Mouse (Mus musculus) liver, embryonic 12.5 days (tissue): ENCODE measurements around the gene Map7. TPM values are rescaled to one million over a fixed set of nuclear protein-coding genes. Genes with fewer than 3 reads are reported as not detected.
A peak's percentile ranks its signal among the peaks of the same experiment; 100 is the strongest.

Source experiments
- ATAC-seq: fragments of 200-750 bp; cut with Nextera tagmentation; 2 replicates; pipeline ENCODE4 v1.8.0; 2017; ENCODE audit warnings: moderate number of reproducible peaks, mild to moderate bottlenecking, moderate library complexity
- H3K27ac ChIP-seq: fragments of 300-500 bp; sonication (generic); 2 replicates; pipeline ENCODE4 v1.5.1; 2016; ENCODE audit warnings: mild to moderate bottlenecking
- H3K27me3 ChIP-seq: fragments of 300-500 bp; sonication (generic); replicated peaks from 2 replicates; pipeline ENCODE4 v1.6.1; 2016; ENCODE audit warnings: mild to moderate bottlenecking, moderate library complexity
- H3K36me3 ChIP-seq: fragments of 300-500 bp; sonication (generic); 2 replicates; pipeline ENCODE4 v1.6.1; 2016; ENCODE audit warnings: mild to moderate bottlenecking, moderate library complexity
- H3K4me1 ChIP-seq: fragments of 300-500 bp; sonication (generic); 2 replicates; pipeline ENCODE4 v1.6.1; 2016
- H3K4me2 ChIP-seq: fragments of 300-500 bp; sonication (generic); 2 replicates; pipeline ENCODE4 v1.6.1; 2016; ENCODE audit warnings: mild to moderate bottlenecking, moderate library complexity
- H3K4me3 ChIP-seq: fragments of 300-500 bp; sonication (generic); 2 replicates; pipeline ENCODE4 v1.5.1; 2016; ENCODE audit warnings: mild to moderate bottlenecking, moderate library complexity
- H3K9ac ChIP-seq: fragments of 300-500 bp; sonication (generic); 2 replicates; pipeline ENCODE4 v1.6.1; 2016; ENCODE audit warnings: mild to moderate bottlenecking, moderate library complexity
- H3K9me3 ChIP-seq: fragments of 300-500 bp; sonication (generic); replicated peaks from 2 replicates; pipeline ENCODE4 v1.6.1; 2016; ENCODE audit warnings: mild to moderate bottlenecking, moderate library complexity
- WGBS: fragments of 180-500 bp; shearing (Covaris S2); methylation state at CpG from one replicate; pipeline ENCODE4 v1.1.7; 2016; ENCODE audit not compliant: insufficient replicate concordance; 5-methylcytosine and 5-hydroxymethylcytosine counted together
- polyA plus RNA-seq: library from polyadenylated mRNA; unstranded; fragments of >200 nt; fragmentation: Nextera tagmentation; extraction: Ambion mirVana; gene quantifications from 2 replicates; pipeline ENCODE4 v1.2.1, GENCODE M21; 2016

Gene Map7
- polyA plus RNA-seq, 1 experiment from 2014 or later = 6.6 TPM

DNA sequence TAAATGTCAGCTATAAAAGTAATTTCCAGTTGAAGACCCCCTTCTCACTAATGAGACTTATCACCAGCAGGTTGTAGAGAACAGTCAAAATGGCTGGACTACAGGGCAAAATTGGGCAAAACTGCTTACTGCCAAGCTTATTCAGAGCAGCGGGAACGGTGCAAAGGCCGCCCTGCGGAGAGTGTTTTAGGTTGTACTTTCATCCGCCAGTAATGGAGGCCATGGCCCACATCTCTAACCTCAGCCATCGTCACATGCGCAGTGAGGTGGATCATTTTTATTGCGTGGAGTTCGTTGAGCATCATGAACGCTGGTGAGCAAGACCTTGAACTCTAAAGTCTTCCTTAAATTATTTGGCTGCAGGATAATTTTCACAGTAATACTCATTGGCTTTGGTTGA lies 100.8 kb downstream of the Map7 start:
- H3K27me3 ChIP-seq = no peaks in the 10 kb centered on the region
- H3K27ac ChIP-seq = no peak overlapping the region
- no peak for ATAC-seq
- no peak overlapping the region for H3K4me3 ChIP-seq
- H3K4me1 ChIP-seq = no peaks in the 10 kb centered on the region
- no peak overlapping the region for H3K4me2 ChIP-seq
- H3K36me3 ChIP-seq = no peaks in the 10 kb centered on the region; the same call in 1 of the 2 replicates
- WGBS = 90% methylated on average over 10 of the region's 10 CpGs
- no peak overlapping the region for H3K9ac ChIP-seq
- H3K9me3 ChIP-seq = no peaks in the 10 kb centered on the region

DNA sequence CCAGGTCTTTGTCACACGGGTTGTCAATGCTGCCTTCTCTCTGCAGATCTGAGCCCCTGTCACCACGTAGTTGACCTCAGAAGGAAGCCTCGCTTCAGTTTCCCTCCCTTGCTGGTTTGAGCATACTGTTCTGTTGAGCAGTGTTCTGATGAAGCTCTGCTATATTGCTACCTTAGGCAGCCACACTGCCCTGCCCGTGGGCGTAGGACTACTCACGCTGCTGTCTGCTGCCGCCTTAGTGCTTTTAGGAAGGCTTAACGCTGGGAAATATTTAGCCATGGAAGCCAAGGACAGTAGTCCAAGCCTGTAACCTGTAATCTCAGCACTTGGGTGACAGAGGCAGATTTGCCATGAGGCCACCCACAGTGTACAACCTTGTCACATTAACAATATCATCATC lies 107.3 kb downstream of the Map7 start:
- Histone ChIP-seq H3K27ac (no peak overlapping the region), H3K4me2 (no peak overlapping the region), H3K36me3 (no peaks in the 10 kb centered on the region; the same call in 1 of the 2 replicates), H3K27me3 (no peaks in the 10 kb centered on the region), H3K9me3 (no peaks in the 10 kb centered on the region), H3K4me3 (no peak overlapping the region), H3K4me1 (peaks cover 10% of the 10 kb centered on the region), H3K9ac (no peak overlapping the region)
- no peak for ATAC-seq
- 80% methylated on average over 8 of the region's 8 CpGs for WGBS

DNA sequence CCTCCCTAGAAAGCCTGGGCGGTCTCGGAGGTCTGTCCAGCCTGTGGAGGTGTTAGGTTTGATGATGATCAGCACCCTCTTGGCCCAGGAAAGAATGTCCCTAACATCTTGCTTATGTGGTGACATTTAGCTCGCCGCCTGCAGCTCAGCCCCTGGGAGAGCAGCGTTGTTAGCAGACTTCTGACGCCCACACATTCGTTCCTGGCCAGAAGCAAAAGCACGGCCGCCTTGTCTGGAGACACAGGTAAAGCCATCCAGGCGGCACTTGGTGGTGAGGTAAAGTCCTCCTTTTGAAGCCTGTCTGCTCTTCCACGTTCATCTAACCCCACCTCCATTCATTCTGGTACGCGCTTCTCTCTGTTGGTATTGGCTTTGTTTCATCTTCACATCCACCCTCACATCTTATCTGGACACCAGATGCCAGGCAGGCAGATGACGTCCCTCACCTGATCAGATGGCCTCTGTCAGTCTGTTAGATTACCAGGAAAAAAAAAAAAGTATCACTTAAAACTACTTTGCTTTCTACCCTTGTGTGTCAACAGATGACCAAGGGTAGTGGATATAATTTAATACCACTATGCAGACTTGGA lies 108.9 kb downstream of the Map7 start:
- Histone ChIP-seq H3K36me3 (peaks cover 3% of the 10 kb centered on the region; the same call in 1 of the 2 replicates), H3K4me2 (no peak overlapping the region), H3K9ac (no peak overlapping the region), H3K9me3 (no peaks in the 10 kb centered on the region), H3K27ac (no peak overlapping the region), H3K4me1 (peaks cover 10% of the 10 kb centered on the region), H3K27me3 (no peaks in the 10 kb centered on the region), H3K4me3 (no peak overlapping the region)
- no peak for ATAC-seq
- 74% methylated on average over 14 of the region's 14 CpGs for WGBS

DNA sequence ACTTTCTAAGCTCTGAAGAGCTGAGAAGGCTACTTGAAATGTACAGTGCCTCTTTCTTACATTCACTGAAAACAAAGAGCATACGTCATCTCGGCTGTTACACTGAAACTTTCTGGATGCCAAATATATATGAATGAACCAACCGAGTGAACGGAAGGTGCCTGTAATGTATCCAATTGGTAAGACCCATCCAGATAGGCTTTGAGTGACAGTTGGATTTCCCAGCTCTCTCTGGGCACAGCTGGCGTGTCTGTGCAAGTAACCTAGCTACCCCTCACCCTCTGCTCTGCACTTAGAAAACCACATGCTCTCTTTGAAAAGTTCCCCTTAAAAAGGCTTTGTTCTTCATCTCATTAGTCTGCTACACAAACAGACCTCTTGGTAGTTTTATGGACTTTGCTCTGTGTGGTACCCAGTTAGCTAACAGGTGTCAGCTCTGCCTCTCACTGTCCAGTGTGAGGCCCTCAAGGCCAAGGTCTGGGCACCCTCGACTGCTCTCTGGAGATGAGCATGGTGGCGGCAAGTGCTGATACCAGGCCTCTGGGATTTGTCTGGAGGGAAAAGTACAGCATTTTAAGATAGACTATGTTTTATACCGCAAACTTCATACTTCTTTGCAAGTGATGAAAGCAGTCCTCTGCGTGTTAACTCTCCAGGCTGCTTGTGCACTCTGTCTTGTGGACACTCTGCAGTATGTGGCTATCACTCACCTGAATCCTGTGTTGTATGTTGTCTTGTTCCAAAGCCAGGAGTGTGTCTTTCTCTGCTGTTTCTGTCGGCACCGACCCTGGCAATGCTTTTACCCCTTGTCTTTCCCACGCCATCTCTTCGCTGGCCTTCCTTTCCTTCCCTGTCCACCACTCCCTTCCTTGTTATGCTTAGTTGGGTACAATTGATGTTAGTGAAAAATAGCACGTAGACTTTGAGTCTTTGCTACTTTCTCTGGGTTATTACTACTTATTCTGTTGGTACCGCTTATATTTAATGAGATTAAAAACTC lies 109.8 kb downstream of the Map7 start:
- no peaks in the 10 kb centered on the region for H3K27me3 ChIP-seq

DNA sequence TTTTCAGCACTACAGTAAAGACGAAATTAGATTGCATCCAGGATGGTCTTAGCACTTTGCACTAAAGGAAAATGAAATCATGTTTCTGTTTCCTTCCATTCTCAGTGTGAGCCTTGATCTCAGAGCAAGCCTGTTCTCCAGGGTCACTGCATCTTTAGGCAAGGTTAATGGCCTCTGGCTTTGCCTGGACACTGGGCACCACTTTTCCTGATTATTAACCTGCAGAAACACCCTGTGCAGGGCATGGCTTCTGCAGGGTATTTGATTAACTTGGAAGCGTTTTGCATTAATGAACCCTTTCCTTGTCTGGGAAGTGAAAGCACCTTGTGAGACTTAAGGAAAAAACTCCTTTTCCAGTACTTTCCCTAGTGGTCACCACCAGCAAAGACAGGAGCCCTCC lies 111.2 kb downstream of the Map7 start:
- H3K27ac ChIP-seq = no peak overlapping the region
- no peak overlapping the region for H3K4me3 ChIP-seq
- H3K36me3 ChIP-seq = 0 out of 2 replicates have a peak, but pooled peaks cover 3% of the 10 kb centered on the region
- H3K27me3 ChIP-seq = no peaks in the 10 kb centered on the region
- ATAC-seq = no peak
- no peaks in the 10 kb centered on the region for H3K9me3 ChIP-seq
- WGBS = 71% methylated on average over 2 of the region's 2 CpGs
- H3K4me1 ChIP-seq = peaks cover 10% of the 10 kb centered on the region
- no peak overlapping the region for H3K4me2 ChIP-seq
- H3K9ac ChIP-seq = no peak overlapping the region

More for the DNA sequence above, 109.8 kb downstream of the Map7 start:
- H3K9ac ChIP-seq = no peak overlapping the region
- H3K36me3 ChIP-seq = 0 out of 2 replicates have a peak, but pooled peaks cover 3% of the 10 kb centered on the region
- no peak overlapping the region for H3K4me2 ChIP-seq
- no peaks in the 10 kb centered on the region for H3K9me3 ChIP-seq
- H3K27ac ChIP-seq = no peak overlapping the region
- ATAC-seq = 0 out of 2 replicates have a peak, but pooled peaks have one; percentile 30
- peaks cover 10% of the 10 kb centered on the region for H3K4me1 ChIP-seq
- WGBS = 81% methylated on average over 15 of the region's 15 CpGs
- no peak overlapping the region for H3K4me3 ChIP-seq

DNA sequence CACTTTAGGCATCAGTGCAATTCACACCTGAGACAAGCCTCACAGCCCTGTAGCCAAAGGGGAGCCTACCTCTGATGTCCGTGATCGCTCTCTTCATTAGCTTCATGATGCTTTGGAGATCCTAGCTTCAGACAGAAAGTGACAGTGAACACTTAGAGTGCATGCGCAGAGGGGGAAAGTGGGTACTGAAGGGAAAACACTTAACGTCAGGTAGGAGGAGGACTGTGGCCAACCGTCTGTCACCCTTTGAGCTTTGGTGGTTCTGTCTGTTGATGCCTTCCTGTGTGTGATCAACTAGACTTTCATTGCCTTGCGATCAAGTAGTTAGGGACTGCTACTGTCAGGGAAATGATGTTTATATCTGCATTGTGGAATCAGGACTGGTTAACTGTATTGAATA lies 114.6 kb downstream of the Map7 start:
- 89% methylated on average over 6 of the region's 6 CpGs for WGBS
- ATAC-seq = no peak
- 0 out of 2 replicates have a peak, but pooled peaks cover 3% of the 10 kb centered on the region for H3K36me3 ChIP-seq
- no peak overlapping the region for H3K27ac ChIP-seq
- H3K4me3 ChIP-seq = no peak overlapping the region
- no peak overlapping the region for H3K4me2 ChIP-seq
- no peaks in the 10 kb centered on the region for H3K27me3 ChIP-seq
- no peak overlapping the region for H3K9ac ChIP-seq
- no peaks in the 10 kb centered on the region for H3K9me3 ChIP-seq
- no peaks in the 10 kb centered on the region for H3K4me1 ChIP-seq

DNA sequence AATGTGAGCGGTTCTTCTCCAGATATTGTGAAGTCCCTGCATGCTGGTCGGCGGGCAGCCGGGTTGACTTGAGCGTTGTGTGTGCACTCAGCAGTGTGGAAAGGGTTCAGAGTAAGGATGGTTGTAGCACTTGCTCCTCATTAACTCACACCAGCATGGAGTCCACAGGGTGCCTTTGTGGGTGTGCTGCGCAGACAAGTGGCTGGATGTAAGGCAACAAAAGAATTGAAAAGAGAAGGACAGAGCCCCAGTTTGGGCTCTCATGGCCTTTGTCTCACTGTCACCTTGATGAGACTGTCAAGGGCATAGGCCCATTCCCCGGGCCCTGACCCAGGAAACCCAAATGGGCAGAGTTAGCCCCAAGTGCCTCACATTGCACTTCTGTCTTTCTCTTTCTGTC lies 116.2 kb downstream of the Map7 start:
- Histone ChIP-seq H3K4me1 (no peaks in the 10 kb centered on the region), H3K27me3 (no peaks in the 10 kb centered on the region), H3K27ac (no peak overlapping the region), H3K4me3 (no peak overlapping the region), H3K36me3 (0 out of 2 replicates have a peak, but pooled peaks cover 3% of the 10 kb centered on the region), H3K4me2 (no peak overlapping the region), H3K9me3 (no peaks in the 10 kb centered on the region), H3K9ac (no peak overlapping the region)
- ATAC-seq = no peak
- 83% methylated on average over 7 of the region's 7 CpGs for WGBS

DNA sequence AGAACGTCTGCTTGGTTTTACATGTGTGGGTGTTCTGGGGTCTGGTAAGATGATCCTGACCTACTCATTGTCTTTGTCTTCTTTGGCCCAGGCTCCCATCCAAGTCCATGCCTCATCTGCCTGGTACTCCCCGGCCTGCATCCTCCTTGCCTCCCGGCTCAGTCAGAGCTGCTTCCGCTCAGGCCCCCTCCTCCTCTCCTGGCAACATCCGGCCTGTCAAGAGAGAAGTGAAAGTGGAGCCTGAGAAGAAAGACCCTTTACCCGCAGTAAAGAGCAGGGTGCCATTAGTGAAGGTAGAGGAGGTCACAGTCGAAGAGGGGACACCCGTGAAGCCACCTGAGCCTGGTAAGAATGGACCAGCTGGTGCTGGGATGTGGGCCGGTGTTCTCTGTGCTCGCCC lies 118.8 kb downstream of the Map7 start:
- no peak overlapping the region for H3K4me3 ChIP-seq
- no peak overlapping the region for H3K4me2 ChIP-seq
- H3K27me3 ChIP-seq = no peaks in the 10 kb centered on the region
- 64% methylated on average over 10 of the region's 10 CpGs for WGBS
- no peaks in the 10 kb centered on the region for H3K9me3 ChIP-seq
- 0 out of 2 replicates have a peak overlapping the region, but pooled peaks have one; percentile 9 for H3K9ac ChIP-seq
- no peak overlapping the region for H3K27ac ChIP-seq
- no peak for ATAC-seq
- no peaks in the 10 kb centered on the region for H3K4me1 ChIP-seq
- peaks cover 8% of the 10 kb centered on the region; the same call in 1 of the 2 replicates for H3K36me3 ChIP-seq

DNA sequence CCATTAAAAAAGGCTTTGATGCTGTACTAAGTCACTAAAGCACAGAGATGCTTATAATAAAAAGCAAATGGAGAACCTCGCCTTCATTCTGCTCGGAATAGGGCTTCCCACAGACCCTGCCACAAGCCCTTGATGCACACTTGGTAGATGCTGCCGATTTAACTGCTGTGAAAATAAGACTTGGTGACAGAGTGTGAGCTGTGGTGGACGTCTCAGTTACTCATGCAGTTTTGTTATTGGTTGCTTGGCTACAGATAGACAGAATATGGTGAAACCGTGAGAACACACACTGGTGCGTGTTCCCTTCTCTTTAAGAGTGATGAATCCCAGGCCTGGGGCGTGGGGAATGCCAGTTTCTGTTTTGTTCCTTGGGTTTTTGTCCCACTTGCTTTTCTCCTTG lies 120.7 kb downstream of the Map7 start:
- no peak overlapping the region for H3K4me2 ChIP-seq
- H3K9me3 ChIP-seq = no peaks in the 10 kb centered on the region
- 73% methylated on average over 7 of the region's 7 CpGs for WGBS
- H3K9ac ChIP-seq = no peak overlapping the region
- H3K27me3 ChIP-seq = no peaks in the 10 kb centered on the region
- peaks cover 18% of the 10 kb centered on the region for H3K36me3 ChIP-seq
- no peak for ATAC-seq
- H3K4me1 ChIP-seq = peaks cover 10% of the 10 kb centered on the region
- no peak overlapping the region for H3K27ac ChIP-seq
- H3K4me3 ChIP-seq = no peak overlapping the region

DNA sequence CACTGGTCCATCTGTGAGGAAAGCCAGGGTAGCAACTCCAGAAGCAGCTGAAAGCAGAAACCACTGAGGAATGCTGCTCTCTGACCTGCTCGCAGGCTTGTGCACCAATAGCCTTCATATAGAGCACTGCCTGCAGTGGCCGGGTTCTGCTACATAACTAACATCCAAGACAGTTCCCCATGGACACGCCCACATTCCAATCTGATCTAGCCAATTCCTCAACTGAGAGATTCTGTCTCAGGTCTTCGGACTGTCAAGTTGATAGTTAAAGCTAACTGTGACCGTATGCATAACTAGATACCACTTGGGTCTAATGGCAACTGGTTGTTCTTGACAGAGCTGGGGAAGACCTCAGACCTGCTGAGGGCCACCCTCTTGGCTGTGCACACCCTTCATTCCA lies 124.1 kb downstream of the Map7 start:
- no peaks in the 10 kb centered on the region for H3K27me3 ChIP-seq
- H3K36me3 ChIP-seq = peaks cover 20% of the 10 kb centered on the region
- no peak overlapping the region for H3K4me3 ChIP-seq
- no peak overlapping the region for H3K9ac ChIP-seq
- no peak for ATAC-seq
- H3K9me3 ChIP-seq = no peaks in the 10 kb centered on the region
- H3K4me2 ChIP-seq = no peak overlapping the region
- H3K4me1 ChIP-seq = peaks cover 17% of the 10 kb centered on the region
- 76% methylated on average over 5 of the region's 5 CpGs for WGBS
- H3K27ac ChIP-seq = no peak overlapping the region

DNA sequence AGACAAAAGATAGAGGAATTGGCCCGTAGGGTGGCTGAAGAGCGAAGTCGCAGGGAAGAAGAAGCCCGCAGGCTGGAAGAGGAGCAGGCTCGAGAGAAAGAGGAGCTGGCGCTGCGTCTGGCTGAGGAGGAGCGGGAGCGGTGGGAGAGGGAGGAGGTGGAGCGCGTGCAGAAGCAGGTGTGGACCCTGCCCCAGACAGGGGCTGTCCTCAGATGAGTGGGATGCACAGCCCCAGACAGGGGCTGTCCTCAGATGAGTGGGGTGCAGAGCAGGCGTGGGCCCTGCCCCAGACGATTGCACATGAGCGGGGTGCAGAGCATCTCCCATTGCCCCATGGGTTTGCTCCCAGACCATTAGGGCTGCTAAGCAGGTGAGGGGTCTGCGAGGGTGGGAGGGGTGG lies 125.0 kb downstream of the Map7 start:
- WGBS = 76% methylated on average over 15 of the region's 15 CpGs
- no peak overlapping the region for H3K27ac ChIP-seq

DNA sequence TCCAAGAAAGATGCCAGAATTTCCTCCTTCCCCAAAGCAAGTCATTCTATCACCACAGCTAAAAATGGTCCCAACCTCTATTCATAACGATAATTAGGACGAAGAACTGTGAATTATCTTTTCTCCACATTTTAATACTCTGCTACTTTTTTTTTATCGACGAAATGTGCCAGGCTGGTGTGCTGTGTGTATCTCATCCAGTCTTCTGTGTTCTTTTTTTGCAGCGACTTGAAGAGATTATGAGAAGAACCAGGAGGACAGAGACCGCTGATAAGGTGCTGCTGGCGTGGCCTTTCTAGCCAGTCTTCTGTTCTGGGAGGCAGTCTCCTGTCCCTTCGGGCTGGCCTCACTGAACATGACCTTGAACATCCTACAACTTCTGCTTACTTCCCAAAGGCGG lies 125.8 kb downstream of the Map7 start:
- peak overlapping the region; percentile 18; the same call in 1 of the 2 replicates for H3K4me2 ChIP-seq
- H3K4me1 ChIP-seq = peaks cover 17% of the 10 kb centered on the region
- no peaks in the 10 kb centered on the region for H3K27me3 ChIP-seq
- H3K4me3 ChIP-seq = no peak overlapping the region
- H3K27ac ChIP-seq = no peak overlapping the region
- H3K9ac ChIP-seq = no peak overlapping the region
- ATAC-seq = peak; percentile 80
- peaks cover 24% of the 10 kb centered on the region for H3K36me3 ChIP-seq
- H3K9me3 ChIP-seq = no peaks in the 10 kb centered on the region
- 28% methylated on average over 8 of the region's 9 CpGs for WGBS

More for the DNA sequence above, 125.0 kb downstream of the Map7 start:
- no peaks in the 10 kb centered on the region for H3K9me3 ChIP-seq
- peak overlapping the region; percentile 18 for H3K4me2 ChIP-seq
- H3K27me3 ChIP-seq = no peaks in the 10 kb centered on the region
- no peak overlapping the region for H3K4me3 ChIP-seq
- peaks cover 17% of the 10 kb centered on the region for H3K4me1 ChIP-seq
- H3K36me3 ChIP-seq = peaks cover 20% of the 10 kb centered on the region
- ATAC-seq = no peak
- H3K9ac ChIP-seq = no peak overlapping the region
